Mouse (Mus musculus) left cerebral cortex, adult 2 months (tissue): ENCODE data around the gene Grk5. TPM values are rescaled to one million over a fixed set of nuclear protein-coding genes. Genes with fewer than 3 reads are reported as not detected.

Source experiments
- DNase-seq, 2 experiments: peaks; one replicate each; pipeline ENCODE4 v3.0.0; 2021 to 2022; ENCODE audit warnings: low spot score in 2 of 2, mixed read lengths in 1 of 2; ENCODE audit errors: extremely low spot score in 1 of 2
- H3K27ac ChIP-seq: fragments of 200-600 bp; 2 replicates; pipeline ENCODE4 v1.8.1; 2022
- H3K4me3 ChIP-seq: fragments of 200-600 bp; 2 replicates; pipeline ENCODE4 v1.8.1; 2022
- CTCF ChIP-seq: fragments of 200-600 bp; IDR thresholded peaks from 2 replicates; pipeline ENCODE4 v1.8.1; 2022; ENCODE audit warnings: antibody characterized with exemption, mild to moderate bottlenecking, moderate library complexity
- intact Hi-C: fragments of 180-260 bp; cut with DNase I; formaldehyde crosslinking; loops from one replicate; pipeline ENCODE4 v1.15.1; 2025
- total RNA-seq, 2 experiments: library from RNA; stranded (reverse); gene quantifications; 2 replicates each; pipeline ENCODE4 v1.2.3; 2021

Grk5 gene
- total RNA-seq, 2 experiments from 2014 or later, result 18.2 to 18.5 TPM

DNA sequence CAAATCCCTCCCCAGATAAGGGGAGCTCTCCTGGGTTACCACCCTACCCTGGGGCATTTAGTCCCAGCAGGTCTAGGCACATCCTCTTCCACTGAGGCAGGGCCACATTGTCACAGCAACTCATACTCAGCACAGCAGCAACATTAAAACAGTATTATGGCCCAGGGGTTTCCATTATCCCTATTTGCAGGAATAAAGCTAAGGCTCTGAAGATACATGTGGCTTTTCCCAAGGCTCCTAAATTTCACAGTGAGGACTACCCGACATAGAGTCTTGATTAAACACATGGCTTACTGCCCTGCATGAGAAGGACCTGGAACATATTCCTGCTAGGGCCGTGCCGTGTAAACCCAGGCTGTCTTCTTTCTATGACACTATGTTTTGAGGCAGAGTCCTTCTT lies 199.5 kb downstream of the Grk5 start:
- Histone ChIP-seq H3K4me3 (no peak overlapping the region), H3K27ac (no peak overlapping the region)
- TF ChIP-seq CTCF, result no peak
- DNase-seq, result no peak
- intact Hi-C loops, result no loop called here

DNA sequence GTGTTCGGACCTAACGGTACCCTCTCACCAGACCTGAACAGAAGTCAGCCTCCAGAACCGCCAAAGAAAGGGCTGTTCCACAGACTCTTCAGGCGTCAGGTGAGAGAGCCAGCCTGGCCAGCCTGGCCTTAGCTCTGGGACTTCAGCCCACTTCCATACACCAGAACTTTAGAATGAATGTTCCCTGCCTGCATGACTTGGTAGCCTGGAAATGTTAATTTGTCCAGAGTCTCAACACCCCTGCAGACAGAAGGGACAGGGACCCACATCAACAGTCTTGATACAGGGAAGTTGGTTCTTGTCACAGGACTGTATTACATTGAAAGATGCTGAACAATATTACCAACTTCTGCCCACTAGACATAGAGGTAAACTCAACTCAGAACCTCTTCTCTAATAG lies 201.0 kb downstream of the Grk5 start:
- Histone ChIP-seq H3K4me3 (no peak overlapping the region), H3K27ac (no peak overlapping the region)
- TF ChIP-seq CTCF, result no peak
- intact Hi-C loops, result no loop called here
- no peak for DNase-seq

DNA sequence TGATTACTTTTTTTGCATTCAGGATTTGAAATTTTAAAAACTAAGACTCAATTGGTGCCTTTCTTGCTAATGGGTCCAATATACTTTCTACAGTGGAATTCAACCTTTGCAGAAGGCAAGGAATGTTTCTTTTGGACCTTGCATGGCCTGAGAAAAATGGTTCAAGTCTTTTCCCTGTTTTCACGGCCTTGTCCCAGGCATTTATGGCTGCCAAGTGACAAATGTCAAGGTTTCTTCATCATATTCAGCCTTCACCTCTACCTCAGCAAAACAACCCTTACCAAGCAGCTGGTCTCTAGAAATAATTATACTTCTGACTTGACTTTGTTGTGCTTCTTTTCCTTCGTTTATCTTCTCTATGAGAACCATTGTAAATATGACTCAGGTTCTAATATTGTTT lies 207.2 kb downstream of the Grk5 start:
- Histone ChIP-seq H3K4me3 (no peak overlapping the region), H3K27ac (no peak overlapping the region)
- intact Hi-C loops, result no loop called here
- no peak for DNase-seq
- TF ChIP-seq CTCF, result no peak

DNA sequence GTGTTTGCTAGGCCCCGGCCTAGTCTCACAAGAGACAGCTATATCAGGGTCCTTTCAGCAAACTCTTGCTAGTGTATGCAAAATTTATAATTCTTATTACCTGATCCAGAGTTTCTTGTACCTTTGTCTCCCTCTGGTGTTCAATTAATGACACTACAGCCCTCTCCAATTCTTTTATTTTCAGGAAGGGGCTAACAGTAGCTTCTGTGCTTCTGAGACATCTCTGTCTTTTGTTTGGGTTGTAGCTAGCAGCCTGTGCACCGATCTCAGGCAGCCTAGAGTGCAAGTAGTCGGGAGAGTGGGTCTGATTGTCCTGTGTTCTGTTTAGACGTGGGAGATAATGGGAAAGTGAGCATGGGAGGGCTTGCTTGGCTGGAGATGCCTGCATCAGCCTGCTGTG lies 208.2 kb downstream of the Grk5 start:
- TF ChIP-seq CTCF, result peak; percentile 77
- Histone ChIP-seq H3K27ac (no peak overlapping the region), H3K4me3 (no peak overlapping the region)
- intact Hi-C loops, result no loop called here
- DNase-seq, result no peak

DNA sequence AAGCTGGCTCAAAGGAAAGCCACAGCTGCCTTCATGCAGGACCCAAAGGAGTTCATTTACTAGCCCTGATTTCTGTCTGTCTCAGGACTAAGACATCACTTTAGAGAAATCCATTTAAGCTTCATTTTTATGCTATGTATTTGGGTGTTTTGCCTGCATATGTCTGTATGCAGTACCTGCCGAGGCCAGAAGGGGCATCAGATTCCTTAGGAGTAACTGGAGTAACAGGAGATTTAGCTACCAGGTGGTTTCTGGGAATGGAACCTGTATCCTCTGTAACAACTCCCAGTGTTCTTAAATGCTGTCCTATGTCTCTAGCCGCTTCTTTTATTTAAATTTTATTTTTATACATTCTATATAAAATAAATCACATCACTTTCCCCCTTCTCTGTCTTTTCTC lies 220.6 kb downstream of the Grk5 start:
- intact Hi-C loops, result no loop called here
- DNase-seq, result no peak
- Histone ChIP-seq H3K4me3 (no peak overlapping the region), H3K27ac (no peak overlapping the region)
- TF ChIP-seq CTCF, result peak; percentile 36

DNA sequence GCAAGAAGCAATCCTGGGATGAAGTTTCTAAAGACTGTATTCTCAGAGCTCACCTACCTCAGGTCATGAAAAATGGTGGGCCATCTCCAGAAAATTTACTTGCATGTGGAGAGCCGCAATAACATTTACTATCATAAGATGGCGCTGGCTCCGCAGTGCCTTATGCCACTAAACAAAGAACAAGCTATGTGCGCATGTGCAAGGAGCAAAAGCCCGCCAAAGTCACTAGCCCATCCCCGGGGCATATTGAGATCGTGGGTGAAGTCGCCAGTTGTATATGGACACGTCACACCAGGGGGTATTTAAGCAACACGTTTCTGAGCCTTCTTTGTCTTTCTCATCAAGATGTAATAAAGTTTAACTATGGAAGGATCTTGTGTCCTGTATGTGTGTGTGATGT lies 241.5 kb downstream of the Grk5 start:
- no peak for DNase-seq
- H3K27ac ChIP-seq, result no peak overlapping the region
- intact Hi-C loops, result no loop called here
- no peak overlapping the region for H3K4me3 ChIP-seq
- no peak for TF ChIP-seq CTCF

DNA sequence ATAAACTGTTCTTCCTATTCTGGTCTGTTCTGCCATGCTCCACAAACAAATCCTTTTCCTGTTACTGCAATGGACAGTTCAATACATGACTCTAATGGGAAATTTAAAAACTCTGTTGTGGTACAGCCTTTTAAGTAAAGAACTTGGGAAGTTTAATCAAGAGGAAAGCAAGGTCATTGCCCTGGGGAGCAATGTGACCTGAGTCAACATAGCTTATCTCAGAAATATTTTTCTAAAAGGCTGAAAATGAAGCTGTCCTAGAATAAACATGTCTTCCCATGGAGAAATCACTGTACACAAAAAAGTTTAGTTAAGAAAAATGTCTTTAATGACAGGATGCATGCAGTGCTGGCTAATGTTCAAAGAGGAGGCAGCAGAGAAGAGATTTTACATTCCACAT lies 249.1 kb downstream of the Grk5 start:
- Histone ChIP-seq H3K27ac (no peak overlapping the region), H3K4me3 (no peak overlapping the region)
- no peak for TF ChIP-seq CTCF
- intact Hi-C loops, result no loop called here
- no peak for DNase-seq

DNA sequence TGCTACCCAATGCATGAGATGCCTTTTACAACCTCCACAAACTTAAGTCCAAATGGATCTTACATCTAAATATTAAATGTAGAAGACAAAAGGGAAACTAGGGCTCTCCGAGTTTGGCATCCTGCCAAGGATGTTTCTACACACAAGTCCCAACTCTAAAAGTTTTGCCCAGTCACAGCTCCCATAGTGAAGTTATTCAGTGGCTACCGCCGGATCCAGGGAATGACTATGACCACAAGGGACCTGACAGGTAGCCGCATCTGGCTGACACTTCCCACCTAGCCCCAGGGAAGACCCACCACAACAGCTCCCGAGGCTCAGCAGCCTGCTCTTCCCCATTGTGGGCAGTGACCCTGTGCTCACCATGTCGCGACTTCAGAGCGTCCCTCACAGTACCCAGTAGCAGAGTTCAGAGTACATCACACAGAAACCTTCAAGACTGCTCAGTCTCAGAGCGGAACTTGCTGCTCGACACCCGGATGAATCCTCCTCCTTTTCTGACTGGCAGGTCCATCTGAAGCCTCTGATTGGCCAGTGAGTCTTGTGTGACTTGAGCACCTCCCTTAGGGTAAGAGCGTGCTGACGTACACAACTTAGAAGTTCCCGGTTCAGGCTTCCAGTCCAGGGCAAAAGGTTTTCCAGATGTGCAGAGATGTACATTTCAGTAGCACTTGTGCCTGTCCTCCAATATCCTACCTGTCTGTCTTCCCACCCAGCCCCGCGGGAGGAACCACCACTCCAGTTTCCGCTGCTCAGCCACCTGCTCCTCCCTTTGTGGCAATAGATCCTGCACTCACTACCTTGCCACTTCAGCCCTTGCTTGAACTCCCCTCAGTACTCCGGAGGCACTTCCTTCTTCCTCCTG lies 251.0 kb downstream of the Grk5 start, which contains the start of gene Zfp950:
TSS of gene Zfp950 (minus strand) at position 499 of the 865 bp plus-strand sequence.
- DNase-seq, result peak; percentile 70 to 83
- peak within 1 kb of the TSS; percentile 66 for H3K27ac ChIP-seq
- peak within 1 kb of the TSS; percentile 67 for H3K4me3 ChIP-seq
- no peak for TF ChIP-seq CTCF
- intact Hi-C loops, result loop anchor here (5.0 kb wide), 1 partner anchor 62 kb away; no protein-coding TSS in a partner anchor

DNA sequence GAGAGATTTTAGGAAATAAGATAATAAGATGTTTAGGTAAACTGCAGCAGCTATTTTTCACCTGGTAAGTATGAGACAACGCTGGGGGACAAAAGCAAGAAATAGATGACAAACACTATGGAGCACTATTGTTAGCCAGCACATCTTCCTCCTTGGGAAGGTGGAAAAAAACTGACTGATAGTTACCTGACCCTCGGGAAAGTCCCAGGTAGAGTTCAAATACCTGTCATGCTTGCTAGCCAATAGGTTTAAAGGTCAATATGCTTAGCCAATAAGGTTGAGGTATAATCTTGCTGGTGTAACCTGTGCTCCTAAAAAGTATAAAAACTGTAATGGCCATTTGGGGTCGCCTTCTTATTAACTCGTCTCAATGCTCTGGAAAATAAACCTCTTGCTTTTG lies 251.8 kb downstream of the Grk5 start:
- no peak for TF ChIP-seq CTCF
- intact Hi-C loops, result loop anchor here (5.0 kb wide), 1 partner anchor 61 kb away; no protein-coding TSS in a partner anchor
- DNase-seq, result no peak
- Histone ChIP-seq H3K27ac (no peak overlapping the region; the same call in 1 of the 2 replicates), H3K4me3 (peak overlapping the region; percentile 67)

Other genes with a start within 250 kb of the Grk5 start
- gene Nanos1, start 133.8 kb upstream of the Grk5 start, total RNA-seq, result 10 to 100 TPM; 22.1 to 22.8 TPM
- 10 to 100 TPM; 89.5 to 96.3 TPM for gene Eif3a, start 99.1 kb upstream of the Grk5 start, total RNA-seq
- 10 to 100 TPM; 37.3 to 38.1 TPM for gene Fam45a, start 78.2 kb upstream of the Grk5 start, total RNA-seq
- 10 to 100 TPM; 14.7 to 15.2 TPM for gene Sfxn4, start 28.3 kb upstream of the Grk5 start, total RNA-seq
- gene Prdx3, start 15.2 kb upstream of the Grk5 start, total RNA-seq, result 10 to 100 TPM; 66.7 to 67.0 TPM